Mouse (Mus musculus) midbrain, embryonic 15.5 days (tissue): Measurements from ENCODE around the gene Cpn2. TPM values are rescaled to one million over a fixed set of nuclear protein-coding genes. Genes with fewer than 3 reads are reported as not detected.

Experiments used
- ATAC-seq: fragments of 200-750 bp; cut with Nextera tagmentation; replicated peaks from 2 replicates; pipeline ENCODE4 v1.8.0; 2017; ENCODE audit warnings: moderate TSS enrichment
- H3K27ac ChIP-seq: fragments of 300-500 bp; sonication (generic); 2 replicates; pipeline ENCODE4 v1.5.1; 2015; ENCODE audit warnings: mild to moderate bottlenecking, inconsistent platforms
- H3K27me3 ChIP-seq: fragments of 300-500 bp; sonication (generic); replicated peaks from 2 replicates; pipeline ENCODE4 v1.6.1; 2015; ENCODE audit warnings: inconsistent platforms
- H3K36me3 ChIP-seq: fragments of 300-500 bp; sonication (generic); replicated peaks from 2 replicates; pipeline ENCODE4 v1.6.1; 2015; ENCODE audit warnings: inconsistent platforms
- H3K4me1 ChIP-seq: fragments of 300-500 bp; sonication (generic); 2 replicates; pipeline ENCODE4 v1.6.1; 2015; ENCODE audit warnings: inconsistent platforms
- H3K4me2 ChIP-seq: fragments of 300-500 bp; sonication (generic); 2 replicates; pipeline ENCODE4 v1.6.1; 2015; ENCODE audit warnings: inconsistent platforms, mild to moderate bottlenecking, moderate library complexity
- H3K4me3 ChIP-seq: fragments of 300-500 bp; sonication (generic); 2 replicates; pipeline ENCODE4 v1.5.1; 2015; ENCODE audit warnings: mild to moderate bottlenecking, inconsistent platforms
- H3K9ac ChIP-seq: fragments of 300-500 bp; sonication (generic); 2 replicates; pipeline ENCODE4 v1.6.1; 2015; ENCODE audit warnings: mild to moderate bottlenecking, inconsistent platforms
- H3K9me3 ChIP-seq: fragments of 300-500 bp; sonication (generic); 2 replicates; pipeline ENCODE4 v1.6.1; 2016; ENCODE audit warnings: inconsistent platforms
- WGBS: fragments of 180-500 bp; shearing (Covaris S2); methylation state at CpG from one replicate; pipeline ENCODE4 v1.1.7; 2015; ENCODE audit warnings: mixed read lengths; 5-methylcytosine and 5-hydroxymethylcytosine counted together
- polyA plus RNA-seq: library from polyadenylated mRNA; unstranded; fragments of >200 nt; fragmentation: Nextera tagmentation; extraction: Ambion mirVana; gene quantifications from 2 replicates; pipeline ENCODE4 v1.2.1, GENCODE M21; 2015

Cpn2 gene
- polyA plus RNA-seq, 1 experiment from 2014 or later: not detected

DNA sequence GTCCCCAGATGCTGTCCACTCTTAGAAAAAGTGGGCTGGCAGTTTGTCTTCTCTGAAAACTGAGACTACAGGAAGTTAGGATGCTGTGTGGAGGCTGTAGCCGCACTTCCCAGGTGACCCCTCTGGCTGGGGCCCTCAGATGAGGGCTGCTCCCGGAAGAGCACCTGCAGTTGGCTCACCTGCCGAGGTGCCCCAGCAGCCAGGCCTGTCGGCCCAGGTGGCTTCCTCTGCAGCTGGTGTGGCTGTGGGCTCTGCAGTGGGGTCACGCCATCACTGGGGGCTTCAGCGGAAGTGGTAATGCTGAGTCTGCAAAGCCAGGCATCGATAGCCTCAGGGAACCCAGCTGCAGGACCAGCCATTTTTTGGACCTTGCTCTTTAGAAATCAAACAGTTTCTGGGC, 12.2 kb downstream of the Cpn2 start:
- Histone ChIP-seq H3K4me3 (no peak overlapping the region), H3K4me2 (no peak overlapping the region), H3K27ac (no peak overlapping the region), H3K9ac (no peak overlapping the region), H3K27me3 (peaks cover 5% of the 10 kb centered on the region; the same call in 1 of the 2 replicates), H3K4me1 (peaks cover 7% of the 10 kb centered on the region; the same call in 1 of the 2 replicates), H3K9me3 (no peaks in the 10 kb centered on the region), H3K36me3 (no peaks in the 10 kb centered on the region)
- 74% methylated on average over 7 of the region's 7 CpGs for WGBS
- no peak for ATAC-seq

DNA sequence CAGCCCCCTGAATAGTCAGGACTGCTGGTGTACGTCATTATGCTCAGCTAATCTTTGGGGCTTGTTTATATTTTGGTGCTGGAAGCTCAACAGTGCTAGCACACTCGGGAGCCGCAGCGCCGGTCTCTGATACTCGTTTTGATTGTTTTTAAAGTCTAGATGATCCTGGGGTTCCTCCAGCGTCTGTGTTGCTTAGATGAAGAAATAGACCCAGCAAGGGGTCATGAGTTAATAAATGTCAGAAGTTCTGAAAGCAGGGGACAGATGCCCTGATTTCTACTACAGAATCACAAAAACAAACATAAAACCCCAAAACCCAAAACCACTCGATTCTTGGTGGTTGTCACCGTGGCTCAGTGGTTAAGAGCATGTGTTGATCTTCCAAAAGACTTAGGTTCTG, 13.4 kb downstream of the Cpn2 start:
- no peak for ATAC-seq
- Histone ChIP-seq H3K4me3 (no peak overlapping the region), H3K4me1 (peaks cover 7% of the 10 kb centered on the region; the same call in 1 of the 2 replicates), H3K36me3 (no peaks in the 10 kb centered on the region), H3K9ac (no peak overlapping the region), H3K9me3 (no peaks in the 10 kb centered on the region), H3K4me2 (no peak overlapping the region), H3K27me3 (peaks cover 13% of the 10 kb centered on the region), H3K27ac (no peak overlapping the region)
- 82% methylated on average over 9 of the region's 9 CpGs for WGBS

DNA sequence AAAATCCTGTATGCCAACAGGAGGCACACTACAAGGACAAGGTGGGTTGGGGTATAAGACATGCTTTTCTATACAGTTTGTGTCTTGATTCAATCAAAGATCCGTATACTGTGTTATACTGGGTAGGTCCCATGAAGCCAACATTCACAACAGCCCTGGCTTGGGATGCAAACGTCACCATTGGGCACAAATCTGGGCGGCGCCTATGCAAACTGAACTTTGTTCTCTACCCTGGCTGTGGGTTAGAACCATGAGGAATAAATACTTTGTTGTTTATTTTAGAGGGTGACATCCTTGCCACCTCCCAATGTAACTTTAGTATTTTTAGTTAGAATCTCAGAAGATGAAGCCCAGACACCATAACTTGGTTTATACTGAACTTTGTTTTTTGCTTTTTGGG, 13.9 kb downstream of the Cpn2 start:
- no peak for ATAC-seq
- 87% methylated on average over 4 of the region's 4 CpGs for WGBS
- peaks cover 13% of the 10 kb centered on the region for H3K27me3 ChIP-seq

DNA sequence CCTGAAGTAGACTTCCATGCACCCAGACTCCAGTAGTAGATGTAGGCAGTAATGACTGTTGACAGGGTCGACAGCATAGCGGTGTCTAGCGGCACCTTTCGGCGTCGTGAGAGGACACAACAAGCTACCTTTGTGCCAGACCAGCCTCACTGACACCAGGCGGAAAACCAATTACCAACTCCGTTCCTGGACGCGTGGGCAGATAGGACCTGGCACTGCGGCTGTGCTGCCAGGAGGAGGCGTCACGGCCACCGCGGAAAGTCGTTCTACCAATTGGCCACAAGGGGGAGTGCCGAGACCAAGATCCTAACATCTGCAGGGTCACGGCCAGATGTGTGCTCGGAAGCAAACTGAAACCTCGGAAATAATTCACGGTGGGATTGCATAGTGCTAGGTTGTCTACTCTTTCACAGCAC, 15.3 kb downstream of the Cpn2 start:
- Histone ChIP-seq H3K9ac (no peak overlapping the region), H3K27me3 (peaks cover 13% of the 10 kb centered on the region), H3K4me3 (0 out of 2 replicates have a peak overlapping the region, but pooled peaks have one; percentile 9), H3K9me3 (no peaks in the 10 kb centered on the region), H3K4me2 (peak overlapping the region; percentile 40), H3K27ac (no peak overlapping the region), H3K36me3 (no peaks in the 10 kb centered on the region), H3K4me1 (peaks cover 7% of the 10 kb centered on the region; the same call in 1 of the 2 replicates)
- peak; percentile 73 for ATAC-seq
- 1% methylated on average over 21 of the region's 21 CpGs for WGBS

More for the DNA sequence above, 13.9 kb downstream of the Cpn2 start:
- H3K4me2 ChIP-seq: no peak overlapping the region
- H3K4me1 ChIP-seq: peaks cover 7% of the 10 kb centered on the region; the same call in 1 of the 2 replicates
- H3K36me3 ChIP-seq: no peaks in the 10 kb centered on the region
- no peak overlapping the region for H3K27ac ChIP-seq
- no peak overlapping the region for H3K4me3 ChIP-seq
- H3K9me3 ChIP-seq: no peaks in the 10 kb centered on the region
- no peak overlapping the region for H3K9ac ChIP-seq

DNA sequence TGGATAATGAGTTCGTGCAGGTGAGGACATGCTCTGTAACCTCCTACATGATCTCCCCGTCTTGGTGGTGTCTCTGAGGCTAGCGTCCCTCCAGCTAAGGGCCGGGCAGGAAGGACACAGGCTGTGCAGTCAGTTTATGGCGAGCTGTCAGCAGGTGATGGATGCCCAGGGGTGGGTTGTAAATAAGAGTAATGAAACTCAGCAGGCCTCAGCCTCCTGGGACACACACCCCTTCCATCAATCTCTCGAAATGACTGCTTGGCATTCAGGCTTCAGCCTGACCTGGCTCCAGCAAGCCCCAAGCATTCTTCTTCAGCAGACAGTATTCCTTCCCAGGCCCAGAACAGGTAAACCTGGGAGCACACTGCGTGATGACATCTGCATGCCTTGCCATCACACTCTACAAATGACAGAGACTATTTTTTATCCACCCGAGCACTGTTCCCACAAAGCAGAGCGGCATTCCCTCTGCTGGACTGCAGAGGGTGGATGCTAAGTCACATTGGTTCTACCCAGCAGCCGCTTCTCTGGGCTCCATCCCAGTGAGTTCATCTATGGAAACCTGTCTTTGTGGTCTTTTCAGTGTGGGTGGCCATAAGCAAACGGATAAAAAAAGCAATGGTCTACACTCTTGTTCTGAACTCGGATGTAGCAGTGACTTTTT, 23.1 kb downstream of the Cpn2 start:
- H3K36me3 ChIP-seq: no peaks in the 10 kb centered on the region
- H3K4me2 ChIP-seq: no peak overlapping the region
- no peak for ATAC-seq
- H3K9me3 ChIP-seq: no peaks in the 10 kb centered on the region
- H3K4me3 ChIP-seq: no peak overlapping the region
- no peak overlapping the region for H3K9ac ChIP-seq
- 90% methylated on average over 12 of the region's 12 CpGs for WGBS
- no peak overlapping the region for H3K27ac ChIP-seq
- peaks cover 1% of the 10 kb centered on the region for H3K27me3 ChIP-seq
- no peaks in the 10 kb centered on the region for H3K4me1 ChIP-seq

DNA sequence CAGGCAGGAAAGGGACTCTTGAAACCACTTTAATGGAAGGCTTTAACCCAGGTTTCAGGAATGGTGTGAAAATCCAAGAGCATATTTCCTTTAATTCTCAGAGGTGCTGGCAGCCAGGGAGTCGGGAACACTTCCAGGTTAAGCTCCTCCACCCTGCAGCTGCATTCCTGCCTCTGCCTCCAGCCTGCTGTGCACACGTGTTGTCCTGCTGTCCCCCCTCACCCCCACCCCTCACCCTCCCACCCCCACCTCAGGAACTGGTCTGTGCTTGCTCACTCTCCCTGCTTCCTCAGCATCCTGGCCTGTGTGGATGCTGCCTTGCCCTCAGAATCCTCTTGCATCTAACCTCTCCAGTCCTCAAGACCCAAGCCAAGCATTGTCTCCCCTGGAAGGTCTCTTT, 25.7 kb downstream of the Cpn2 start:
- WGBS: 46% methylated on average over 2 of the region's 2 CpGs

DNA sequence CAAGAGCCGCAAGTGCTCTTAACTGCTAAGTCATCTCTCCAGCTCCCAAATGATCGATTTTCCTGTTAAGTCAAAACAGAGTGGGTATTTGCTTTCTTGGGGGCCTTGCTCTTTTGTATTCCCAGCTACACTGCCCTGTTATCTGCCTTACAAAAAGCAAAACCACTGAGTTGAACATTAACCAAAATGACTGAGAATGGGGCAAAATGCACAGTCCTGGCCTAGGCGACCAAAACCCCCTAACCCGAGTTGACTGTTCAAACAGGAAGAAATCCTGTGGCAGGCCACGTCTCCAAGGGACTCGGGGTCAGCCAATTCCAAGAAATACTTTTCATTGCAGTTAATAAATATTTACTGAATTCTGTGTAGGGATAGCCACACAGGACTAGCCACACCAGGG, 28.5 kb downstream of the Cpn2 start:
- H3K4me1 ChIP-seq: peaks cover 13% of the 10 kb centered on the region
- peaks cover 36% of the 10 kb centered on the region for H3K27me3 ChIP-seq
- no peak overlapping the region for H3K4me2 ChIP-seq
- H3K36me3 ChIP-seq: no peaks in the 10 kb centered on the region
- 79% methylated on average over 6 of the region's 6 CpGs for WGBS
- no peaks in the 10 kb centered on the region for H3K9me3 ChIP-seq
- H3K4me3 ChIP-seq: no peak overlapping the region
- H3K9ac ChIP-seq: no peak overlapping the region
- no peak overlapping the region for H3K27ac ChIP-seq
- no peak for ATAC-seq

More for the DNA sequence above, 25.7 kb downstream of the Cpn2 start:
- Histone ChIP-seq H3K9me3 (no peaks in the 10 kb centered on the region), H3K4me2 (no peak overlapping the region), H3K36me3 (no peaks in the 10 kb centered on the region), H3K9ac (no peak overlapping the region), H3K4me3 (no peak overlapping the region), H3K27me3 (peaks cover 20% of the 10 kb centered on the region), H3K27ac (no peak overlapping the region), H3K4me1 (peaks cover 5% of the 10 kb centered on the region)
- ATAC-seq: no peak

DNA sequence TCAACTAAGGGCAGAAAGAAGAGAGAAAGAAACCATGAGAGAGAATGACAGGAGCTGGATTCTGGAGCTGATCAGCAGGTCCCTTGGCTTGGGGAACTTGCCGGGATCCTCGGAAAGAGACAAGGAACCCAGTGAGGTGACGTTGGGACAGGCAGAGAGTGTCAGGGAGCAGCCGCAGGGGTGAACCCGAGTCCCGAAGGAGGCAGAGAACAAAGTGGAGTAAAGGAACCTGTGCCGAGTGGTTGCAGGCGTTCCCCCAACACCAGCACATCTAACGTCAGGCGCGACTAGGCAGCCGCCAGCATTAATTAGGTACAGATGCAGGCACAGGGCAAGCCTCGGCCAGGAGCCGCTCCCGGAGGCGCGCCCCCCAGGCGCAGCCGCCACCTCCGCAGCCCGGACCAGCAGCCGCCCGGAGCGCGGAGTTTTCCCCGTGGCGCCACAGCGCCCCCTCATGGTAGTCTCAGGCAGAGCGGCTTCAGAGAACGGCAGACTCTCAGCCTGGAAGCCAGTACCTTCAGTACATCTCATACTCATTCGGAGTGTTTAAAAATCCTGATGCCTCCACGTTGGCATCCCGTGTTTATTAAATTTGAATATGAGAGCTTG, 31.1 kb downstream of the Cpn2 start:
- WGBS: 1% methylated on average over 33 of the region's 33 CpGs
- H3K27ac ChIP-seq: no peak overlapping the region

DNA sequence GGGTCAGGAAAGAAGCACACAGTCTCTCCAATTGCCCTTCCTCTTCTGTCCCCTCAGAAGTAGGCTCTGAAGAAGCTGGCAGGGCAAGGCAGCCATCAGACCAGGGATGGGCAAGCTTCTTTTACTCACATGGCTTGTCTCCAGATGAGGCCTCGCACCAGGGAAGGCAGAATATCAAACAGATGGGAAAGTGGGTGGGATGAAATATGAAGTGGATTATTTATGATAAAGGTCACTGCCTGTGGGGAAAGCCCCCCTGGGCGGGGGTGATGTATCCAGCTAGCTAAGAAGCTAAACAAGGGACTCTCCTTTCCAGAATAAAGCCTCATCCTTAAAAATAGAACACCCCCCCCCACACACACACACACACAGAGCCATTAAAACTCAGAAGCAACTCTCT, 31.7 kb downstream of the Cpn2 start:
- H3K27me3 ChIP-seq: peaks cover 44% of the 10 kb centered on the region
- H3K4me2 ChIP-seq: no peak overlapping the region; the same call in 1 of the 2 replicates
- H3K9me3 ChIP-seq: no peaks in the 10 kb centered on the region
- peaks cover 16% of the 10 kb centered on the region for H3K4me1 ChIP-seq
- no peaks in the 10 kb centered on the region for H3K36me3 ChIP-seq
- WGBS: 52% methylated on average over 2 of the region's 2 CpGs
- no peak for ATAC-seq
- no peak overlapping the region for H3K27ac ChIP-seq
- H3K9ac ChIP-seq: no peak overlapping the region
- no peak overlapping the region for H3K4me3 ChIP-seq

More for the DNA sequence above, 31.1 kb downstream of the Cpn2 start:
- peaks cover 16% of the 10 kb centered on the region for H3K4me1 ChIP-seq
- no peaks in the 10 kb centered on the region for H3K9me3 ChIP-seq
- H3K27me3 ChIP-seq: peaks cover 44% of the 10 kb centered on the region
- ATAC-seq: peak; percentile 81
- no peaks in the 10 kb centered on the region for H3K36me3 ChIP-seq
- peak overlapping the region; percentile 39 for H3K4me3 ChIP-seq
- H3K9ac ChIP-seq: no peak overlapping the region
- peak overlapping the region; percentile 68 for H3K4me2 ChIP-seq

DNA sequence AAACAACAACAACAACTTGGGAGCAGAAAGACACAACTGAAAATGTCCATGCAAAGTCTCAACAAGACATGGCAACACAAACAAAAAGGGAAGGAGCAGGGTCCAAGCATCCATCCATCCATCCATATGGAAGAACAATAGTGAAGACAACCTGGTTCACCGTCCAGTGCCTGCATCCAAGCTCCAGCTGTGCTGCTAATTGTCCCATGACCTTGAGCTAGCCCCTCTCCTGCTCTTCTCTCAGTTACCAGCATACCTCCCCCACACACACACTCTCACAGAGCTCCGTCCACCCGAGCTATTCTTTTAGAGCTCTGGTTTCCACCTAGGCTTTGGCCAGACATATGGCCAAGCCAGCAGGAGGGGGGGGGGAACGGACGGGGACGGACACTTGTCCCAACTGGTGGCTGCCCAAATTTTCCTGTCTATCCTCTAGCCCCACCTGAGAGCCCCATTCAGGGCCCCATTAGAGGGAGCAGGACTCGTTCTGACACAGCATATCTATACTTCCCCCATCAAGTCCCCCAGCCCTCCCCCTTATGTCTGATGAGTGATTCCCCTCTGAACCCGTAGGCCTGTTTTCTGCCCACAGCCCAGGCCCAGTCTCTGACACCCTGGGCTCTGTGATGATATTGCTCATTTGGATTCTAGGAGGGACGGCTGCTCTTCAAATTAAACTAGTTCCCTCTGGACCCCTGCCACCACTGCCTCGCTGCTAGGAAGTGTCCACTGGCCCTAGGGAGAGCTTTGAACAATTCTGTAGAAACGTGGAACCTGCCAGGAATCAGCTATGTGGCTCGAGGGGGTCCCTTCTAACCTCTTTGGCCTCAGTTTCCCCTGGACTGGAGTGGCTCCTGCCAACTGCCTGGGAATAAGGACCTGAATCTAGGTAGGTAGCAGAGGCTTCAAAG, 32.4 kb downstream of the Cpn2 start:
- Histone ChIP-seq H3K27me3 (peaks cover 44% of the 10 kb centered on the region), H3K9me3 (no peaks in the 10 kb centered on the region), H3K4me1 (peaks cover 16% of the 10 kb centered on the region), H3K27ac (no peak overlapping the region), H3K4me3 (no peak overlapping the region), H3K4me2 (no peak overlapping the region), H3K9ac (no peak overlapping the region), H3K36me3 (no peaks in the 10 kb centered on the region)
- no peak for ATAC-seq
- WGBS: 55% methylated on average over 12 of the region's 12 CpGs

DNA sequence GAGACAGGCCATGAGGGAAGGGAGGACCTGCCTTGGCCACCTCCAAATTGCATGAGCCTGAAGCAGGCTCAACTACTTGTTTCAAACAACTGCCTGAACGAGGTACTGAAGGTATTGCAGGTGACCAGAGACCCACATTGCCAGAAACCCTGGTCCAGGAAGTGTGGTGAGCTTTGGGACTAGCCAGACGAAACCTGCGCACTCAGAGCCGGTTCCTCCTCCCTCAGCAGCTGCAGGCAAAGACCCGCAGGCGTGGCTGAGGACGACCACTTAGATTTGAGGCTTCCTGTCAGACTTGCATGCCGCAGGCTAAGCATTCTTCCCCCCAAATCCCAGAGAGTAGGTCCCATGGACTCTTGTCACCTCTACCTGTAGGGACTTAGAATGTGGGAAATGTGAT, 33.2 kb downstream of the Cpn2 start:
- Histone ChIP-seq H3K4me3 (no peak overlapping the region), H3K4me1 (peaks cover 16% of the 10 kb centered on the region), H3K9ac (no peak overlapping the region), H3K4me2 (no peak overlapping the region), H3K36me3 (no peaks in the 10 kb centered on the region), H3K27ac (no peak overlapping the region), H3K9me3 (no peaks in the 10 kb centered on the region), H3K27me3 (peaks cover 42% of the 10 kb centered on the region)
- ATAC-seq: no peak
- 58% methylated on average over 8 of the region's 8 CpGs for WGBS

DNA sequence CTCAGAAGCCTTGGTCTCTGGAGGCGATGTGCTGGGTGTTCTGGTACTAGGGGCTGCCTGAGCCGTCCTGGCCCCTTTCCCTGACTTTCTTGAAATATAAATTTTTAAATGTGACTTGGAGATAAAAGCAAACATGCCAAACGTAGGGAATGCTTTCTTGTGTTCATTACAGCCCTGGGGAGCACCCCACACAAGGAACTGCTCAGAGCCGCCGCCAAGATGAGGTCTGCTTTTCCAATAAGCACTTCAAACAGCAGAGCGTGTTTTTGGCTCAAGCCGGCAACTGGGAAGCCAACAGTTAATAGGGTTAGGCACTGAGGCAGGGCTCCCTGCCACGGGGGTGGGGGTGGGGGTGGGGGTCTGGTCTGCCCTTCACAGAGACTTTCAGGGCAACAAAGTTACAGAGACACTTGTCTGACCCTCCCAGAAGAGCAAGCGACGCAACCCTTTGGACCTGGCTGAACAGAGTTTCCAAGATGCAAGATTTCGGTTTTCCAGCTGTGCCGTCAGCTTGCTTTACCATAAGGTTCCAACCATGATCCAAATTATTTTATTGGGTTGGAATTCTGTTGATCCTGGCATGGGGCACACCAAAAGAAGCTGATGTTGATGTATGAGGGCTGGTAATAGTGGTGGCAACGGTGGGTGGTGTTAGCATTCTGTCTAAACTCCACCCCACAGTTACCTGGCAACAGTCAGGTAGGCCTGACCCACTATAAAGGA, 35.3 kb downstream of the Cpn2 start:
- peaks cover 25% of the 10 kb centered on the region for H3K27me3 ChIP-seq
- no peaks in the 10 kb centered on the region for H3K36me3 ChIP-seq
- H3K4me2 ChIP-seq: no peak overlapping the region
- H3K4me3 ChIP-seq: no peak overlapping the region
- peaks cover 15% of the 10 kb centered on the region for H3K4me1 ChIP-seq
- ATAC-seq: no peak
- H3K27ac ChIP-seq: no peak overlapping the region
- 25% methylated on average over 13 of the region's 13 CpGs for WGBS
- no peaks in the 10 kb centered on the region for H3K9me3 ChIP-seq
- no peak overlapping the region for H3K9ac ChIP-seq
